Mouse (Mus musculus): Measurements from ENCODE around the gene Thra. TPM values are rescaled to one million over a fixed set of nuclear protein-coding genes. Genes with fewer than 3 reads are reported as not detected.
A peak's percentile ranks its signal among the peaks of the same experiment; 100 is the strongest.
"Not testable (repeated sequence)": the region's sequence is repeated elsewhere in the genome, so short reads cannot be mapped to it uniquely, and the experiment has no call there.

The Thra gene
- polyA plus RNA-seq, 1 experiment: 23.5 TPM

- Histone ChIP-seq H3K4me1 (ENCODE audit: control insufficient read depth, insufficient read depth, low read length) (peaks cover 16% of the 10 kb centered on the region; the same call in 1 of the 2 replicates), H3K4me3 (ENCODE audit: insufficient read depth, low read length) (no peak within 1 kb of the TSS), H3K27ac (ENCODE audit: insufficient read depth, low read depth, low read length) (no peak within 1 kb of the TSS)
- TF ChIP-seq CTCF (IDR thresholded peaks at IDR 0.05; ENCODE audit: low read depth, low read length) (no peak), POLR2A (IDR thresholded peaks at IDR 0.05; ENCODE audit: borderline replicate concordance, low read depth, low read length) (no peak)
Observed at GRCm38 (mm10) chr11:98701213-98701670, 39.2 kb upstream of the Thra start, which contains the start of gene Csf3. Gene Csf3 (plus strand): TSS chr11:98701263.

GRCm38 (mm10) chr11:98702323-98702722, 38.1 kb upstream of the Thra start:
- no peak for TF ChIP-seq POLR2A (IDR thresholded peaks at IDR 0.05; ENCODE audit: borderline replicate concordance, low read depth, low read length)
- no peak for TF ChIP-seq CTCF (IDR thresholded peaks at IDR 0.05; ENCODE audit: low read depth, low read length)
- Histone ChIP-seq H3K4me1 (ENCODE audit: control insufficient read depth, insufficient read depth, low read length) (peaks cover 23% of the 10 kb centered on the region), H3K4me3 (ENCODE audit: insufficient read depth, low read length) (no peak overlapping the region), H3K27ac (ENCODE audit: insufficient read depth, low read depth, low read length) (no peak overlapping the region)

GRCm38 (mm10) chr11:98705021-98705420, 35.4 kb upstream of the Thra start:
- Histone ChIP-seq H3K4me3 (ENCODE audit: insufficient read depth, low read length) (no peak overlapping the region), H3K4me1 (ENCODE audit: control insufficient read depth, insufficient read depth, low read length) (peaks cover 44% of the 10 kb centered on the region), H3K27ac (ENCODE audit: insufficient read depth, low read depth, low read length) (no peak overlapping the region)
- TF ChIP-seq POLR2A (IDR thresholded peaks at IDR 0.05; ENCODE audit: borderline replicate concordance, low read depth, low read length): no peak
- no peak for TF ChIP-seq CTCF (IDR thresholded peaks at IDR 0.05; ENCODE audit: low read depth, low read length)

GRCm38 (mm10) chr11:98707401-98708281, 32.8 kb upstream of the Thra start:
- peaks cover 46% of the 10 kb centered on the region for H3K4me1 ChIP-seq (ENCODE audit: control insufficient read depth, insufficient read depth, low read length)
- H3K4me3 ChIP-seq (ENCODE audit: insufficient read depth, low read length): no peak overlapping the region
- peak overlapping the region; percentile 63 for H3K27ac ChIP-seq (ENCODE audit: insufficient read depth, low read depth, low read length)
- TF ChIP-seq CTCF (IDR thresholded peaks at IDR 0.05; ENCODE audit: low read depth, low read length): no peak
- TF ChIP-seq POLR2A (IDR thresholded peaks at IDR 0.05; ENCODE audit: borderline replicate concordance, low read depth, low read length): no peak

GRCm38 (mm10) chr11:98708282-98708956, 32.0 kb upstream of the Thra start:
- Histone ChIP-seq H3K4me3 (ENCODE audit: insufficient read depth, low read length) (peak overlapping the region; percentile 35), H3K4me1 (ENCODE audit: control insufficient read depth, insufficient read depth, low read length) (peaks cover 46% of the 10 kb centered on the region), H3K27ac (ENCODE audit: insufficient read depth, low read depth, low read length) (peak overlapping the region; percentile 79)
- no peak for TF ChIP-seq POLR2A (IDR thresholded peaks at IDR 0.05; ENCODE audit: borderline replicate concordance, low read depth, low read length)
- no peak for TF ChIP-seq CTCF (IDR thresholded peaks at IDR 0.05; ENCODE audit: low read depth, low read length)

GRCm38 (mm10) chr11:98709001-98709741, 31.3 kb upstream of the Thra start:
- peak overlapping the region; percentile 79 for H3K27ac ChIP-seq (ENCODE audit: insufficient read depth, low read depth, low read length)
- peaks cover 46% of the 10 kb centered on the region for H3K4me1 ChIP-seq (ENCODE audit: control insufficient read depth, insufficient read depth, low read length)
- no peak for TF ChIP-seq CTCF (IDR thresholded peaks at IDR 0.05; ENCODE audit: low read depth, low read length)
- no peak for TF ChIP-seq POLR2A (IDR thresholded peaks at IDR 0.05; ENCODE audit: borderline replicate concordance, low read depth, low read length)
- peak overlapping the region; percentile 35 for H3K4me3 ChIP-seq (ENCODE audit: insufficient read depth, low read length)

GRCm38 (mm10) chr11:98710416-98711045, 29.9 kb upstream of the Thra start:
- Histone ChIP-seq H3K4me3 (ENCODE audit: insufficient read depth, low read length) (peak overlapping the region; percentile 6; the same call in 1 of the 2 replicates), H3K4me1 (ENCODE audit: control insufficient read depth, insufficient read depth, low read length) (peaks cover 46% of the 10 kb centered on the region), H3K27ac (ENCODE audit: insufficient read depth, low read depth, low read length) (peak overlapping the region; percentile 75)
- TF ChIP-seq POLR2A (IDR thresholded peaks at IDR 0.05; ENCODE audit: borderline replicate concordance, low read depth, low read length): no peak
- TF ChIP-seq CTCF (IDR thresholded peaks at IDR 0.05; ENCODE audit: low read depth, low read length): peak; percentile 82

GRCm38 (mm10) chr11:98711046-98711434, 29.4 kb upstream of the Thra start:
- peak overlapping the region; percentile 75 for H3K27ac ChIP-seq (ENCODE audit: insufficient read depth, low read depth, low read length)

GRCm38 (mm10) chr11:98712009-98712408, 28.4 kb upstream of the Thra start:
- peaks cover 34% of the 10 kb centered on the region for H3K4me1 ChIP-seq (ENCODE audit: control insufficient read depth, insufficient read depth, low read length)
- H3K27ac ChIP-seq (ENCODE audit: insufficient read depth, low read depth, low read length); H3K4me3 ChIP-seq (ENCODE audit: insufficient read depth, low read length): not testable (repeated sequence)

More at GRCm38 (mm10) chr11:98711046-98711434, 29.4 kb upstream of the Thra start:
- H3K4me1 ChIP-seq (ENCODE audit: control insufficient read depth, insufficient read depth, low read length): peaks cover 42% of the 10 kb centered on the region
- no peak overlapping the region for H3K4me3 ChIP-seq (ENCODE audit: insufficient read depth, low read length)
- TF ChIP-seq POLR2A (IDR thresholded peaks at IDR 0.05; ENCODE audit: borderline replicate concordance, low read depth, low read length) (no peak), CTCF (IDR thresholded peaks at IDR 0.05; ENCODE audit: low read depth, low read length) (no peak)
